Mouse (Mus musculus): Measurements from ENCODE around the gene Srp9.

DNA sequence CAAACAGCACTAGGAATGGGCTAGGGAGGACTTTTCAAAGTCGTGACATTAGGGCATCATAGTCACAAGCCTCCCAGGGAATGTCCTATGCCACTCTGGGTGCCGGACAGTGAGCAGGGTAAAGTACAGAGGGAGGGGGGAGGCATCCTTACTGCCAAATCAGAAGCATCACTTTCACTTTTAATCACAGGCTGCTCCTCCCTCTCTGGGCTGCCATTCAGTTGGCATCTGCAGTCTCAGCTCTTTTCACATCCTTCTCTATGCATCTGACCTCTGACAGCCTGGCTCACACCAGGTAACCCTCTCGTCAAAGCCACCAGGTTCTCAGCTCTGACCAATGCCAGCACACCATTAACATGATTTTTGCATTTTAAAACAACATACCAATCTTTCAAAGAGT, 24.1 kb upstream of the Srp9 start:
- no peak for TF ChIP-seq CTCF (IDR thresholded peaks at IDR 0.05; ENCODE audit: low read depth)
- no peak for TF ChIP-seq EP300 (IDR thresholded peaks at IDR 0.05; ENCODE audit: low read depth)
